Mouse (Mus musculus) neutrophil, adult 83 days (primary cell): ENCODE data around the gene Vmn1r122. TPM values are rescaled to one million over a fixed set of nuclear protein-coding genes. Genes with fewer than 3 reads are reported as not detected.

ENCODE experiments used
- total RNA-seq, 2 experiments: library from RNA; stranded (reverse); gene quantifications; one replicate each; pipeline ENCODE4 v1.2.4; 2023

The Vmn1r122 gene
- total RNA-seq, result not detected

DNA sequence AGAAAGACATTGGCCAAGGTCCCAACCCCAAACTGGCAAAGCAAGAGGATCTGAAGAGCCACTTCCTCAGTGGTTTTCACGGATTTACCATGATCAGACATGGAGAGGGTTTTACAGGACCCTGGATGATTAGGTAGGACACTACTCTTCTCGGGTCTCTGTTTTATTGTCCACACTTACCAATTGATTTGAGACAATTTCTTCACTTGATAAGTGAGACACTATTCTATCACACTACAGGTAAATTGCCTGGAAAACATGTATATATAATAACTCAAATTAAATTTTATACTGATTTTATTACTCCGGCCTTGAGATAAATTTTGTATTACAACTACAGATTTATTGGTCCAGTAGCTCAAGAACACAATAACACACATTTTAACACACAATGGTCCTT is at the start of gene Vmn1r122:
Vmn1r122 (minus strand) TSS at position 101 of the 400 bp plus-strand sequence.

DNA sequence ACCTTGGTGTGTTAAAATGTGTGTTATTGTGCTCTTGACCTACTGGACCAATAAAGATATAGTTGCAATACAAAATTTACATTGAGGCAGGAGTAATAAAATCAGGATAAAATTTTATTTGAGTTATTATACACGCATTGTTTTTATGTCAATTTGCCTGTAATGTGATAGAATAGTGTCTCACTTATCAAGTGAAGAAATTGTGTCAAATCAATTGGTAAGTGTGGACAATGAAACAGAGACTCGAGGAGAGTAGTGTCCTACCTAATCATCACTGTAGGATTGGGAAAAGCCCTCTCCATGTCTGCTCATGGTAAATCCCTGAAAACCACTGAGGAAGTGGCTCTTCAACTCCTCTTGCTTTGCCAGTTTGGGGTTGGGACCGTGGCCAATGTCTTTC is 28.0 kb upstream of the Vmn1r122 start, which contains the start of gene Vmn1r123:
Vmn1r123 (plus strand) TSS at position 301 of the 400 bp plus-strand sequence.

DNA sequence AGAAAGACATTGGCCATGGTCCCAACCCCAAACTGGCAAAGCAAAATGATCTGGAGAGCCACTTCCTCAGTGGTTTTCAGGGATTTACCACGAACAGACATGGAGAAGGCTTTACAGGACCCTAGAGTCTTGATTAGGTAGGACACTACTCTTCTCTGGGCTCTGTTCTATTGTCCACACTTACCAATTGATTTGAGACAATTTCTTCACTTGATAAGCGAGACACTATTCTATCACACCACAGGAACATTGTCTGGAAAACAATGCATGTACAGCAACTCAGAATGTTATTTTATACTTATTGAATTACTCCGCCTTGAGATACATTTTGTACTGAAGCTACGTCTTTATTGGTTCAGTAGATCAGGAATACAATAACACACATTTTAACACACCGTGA is 35.5 kb downstream of the Vmn1r122 start, which contains the start of gene Vmn1r121:
Vmn1r121 (minus strand) TSS at position 101 of the 400 bp plus-strand sequence.

Other genes with a start within 250 kb of the Vmn1r122 start
- not detected for gene Vmn1r118, start 221.8 kb downstream of the Vmn1r122 start, total RNA-seq
- gene Vmn1r119, start 121.7 kb downstream of the Vmn1r122 start, total RNA-seq, result not detected
- not detected for gene Vmn1r120, start 80.3 kb downstream of the Vmn1r122 start, total RNA-seq
- not detected for gene Vmn1r121, start 35.6 kb downstream of the Vmn1r122 start, total RNA-seq
- gene Vmn1r123, start 28.1 kb upstream of the Vmn1r122 start, total RNA-seq, result not detected
- not detected for gene Gm5157, start 56.3 kb upstream of the Vmn1r122 start, total RNA-seq
- gene Vmn1r124, start 126.5 kb upstream of the Vmn1r122 start, total RNA-seq, result not detected
- not detected for gene Vmn1r125, start 138.1 kb upstream of the Vmn1r122 start, total RNA-seq
- not detected for gene Vmn1r126, start 167.3 kb upstream of the Vmn1r122 start, total RNA-seq
- gene Vmn1r127, start 185.7 kb upstream of the Vmn1r122 start, total RNA-seq, result not detected
- not detected for gene Vmn1r128, start 215.2 kb upstream of the Vmn1r122 start, total RNA-seq
- gene Vmn1r129, start 227.2 kb upstream of the Vmn1r122 start, total RNA-seq, result not detected